Mouse (Mus musculus) kidney, adult 2 months (tissue): ENCODE measurements at regions not wholly inside any gene's neighbourhood (a gene's known extent, or its start where the extent isn't known, plus 50 kb on each side); places are given as distances from the start of the nearest gene placed in this dataset.

Experiments
- CTCF ChIP-seq: fragments of 200-500 bp; conservative IDR thresholded peaks from 2 replicates; pipeline ENCODE4 v1.5.1; 2011; ENCODE audit warnings: low read depth, mild to moderate bottlenecking, control low read depth, low read length, moderate library complexity, mixed read lengths; ENCODE audit not compliant: insufficient read depth, insufficient read length
- POLR2A ChIP-seq: fragments of 200-500 bp; IDR thresholded peaks from one replicate; pipeline ENCODE4 v1.6.1; 2011; ENCODE audit warnings: low read depth, low read length, control low read depth

DNA sequence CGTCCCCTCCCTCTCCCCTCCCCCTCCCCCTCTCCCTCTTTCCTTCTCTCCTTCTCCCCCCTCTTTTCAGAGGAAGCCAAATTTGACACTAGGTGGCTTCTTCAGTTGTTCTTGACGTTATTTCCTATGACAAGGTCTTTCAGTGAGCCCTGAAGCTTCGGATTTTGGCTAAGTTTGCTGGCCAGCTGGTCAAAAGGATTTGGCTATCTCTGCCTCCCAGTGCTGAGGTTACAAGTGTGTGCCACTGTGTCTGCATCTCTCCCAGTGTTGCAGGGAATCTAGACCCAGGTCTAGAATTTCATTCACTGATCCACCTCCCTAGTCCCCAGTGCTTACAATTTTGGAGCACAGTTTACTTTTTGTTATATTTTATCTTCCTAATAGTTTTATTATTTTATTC lies 329.7 kb upstream of the Gm21798 start:
- TF ChIP-seq POLR2A (no peak), CTCF (no peak)
